Mouse (Mus musculus): ENCODE measurements around the gene Depdc7. TPM values are rescaled to one million over a fixed set of nuclear protein-coding genes. Genes with fewer than 3 reads are reported as not detected.

The Depdc7 gene
- total and polyA plus RNA-seq, 3 experiments, result 0.86 to 1.4 (median 0.89) TPM

DNA sequence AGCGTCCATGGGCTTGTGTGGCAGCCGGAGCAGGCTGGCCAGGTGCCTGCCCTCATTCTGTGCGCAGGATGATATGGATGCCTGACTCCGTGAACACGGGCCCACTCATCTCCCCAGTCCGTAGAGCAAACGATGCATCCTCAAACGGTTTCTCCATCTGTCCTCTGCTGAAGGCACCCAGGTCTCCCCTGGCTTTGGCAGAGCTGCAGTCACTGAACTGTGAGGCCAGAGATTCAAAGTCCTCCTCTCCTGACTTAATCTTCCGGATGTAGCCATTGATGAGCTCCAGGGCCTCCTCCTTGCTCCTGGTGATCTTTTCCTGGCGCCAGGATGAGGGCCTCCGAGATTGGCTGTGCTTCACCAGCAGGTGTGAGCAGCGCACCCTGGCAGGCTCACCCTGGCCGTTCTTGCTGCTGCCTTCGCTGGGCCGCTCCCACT, 28.4 kb downstream of the Depdc7 start:
- WGBS, result 50% methylated on average over 15 of the region's 15 CpGs
- Histone ChIP-seq H3K79me2 (replicated peaks; ENCODE audit: control insufficient read depth, insufficient read depth, low read length) (no peaks in the 10 kb centered on the region), H3K27me3 (ENCODE audit: control insufficient read depth, insufficient read depth, low read length) (no peaks in the 10 kb centered on the region), H3K4me3 (no peak overlapping the region), H3K36me3 (ENCODE audit: control insufficient read depth, insufficient read depth, low read length) (no peaks in the 10 kb centered on the region), H3K9ac (ENCODE audit: low read depth, low read length) (no peak overlapping the region), H3K4me1 (ENCODE audit: control insufficient read depth, insufficient read depth, low read length) (no peaks in the 10 kb centered on the region), H3K27ac (no peak overlapping the region)
- intact Hi-C loops (cut with DNase I), result no loop called here
- DNase-seq, result no peak
- TF ChIP-seq CTCF (IDR thresholded peaks at IDR 0.05), result no peak
- no peak for TF ChIP-seq POLR2A (IDR thresholded peaks at IDR 0.05; ENCODE audit: insufficient read depth, low read depth, low read length)
- no peak for TF ChIP-seq EP300 (IDR thresholded peaks at IDR 0.05; ENCODE audit: insufficient read depth, low read depth, low read length)

DNA sequence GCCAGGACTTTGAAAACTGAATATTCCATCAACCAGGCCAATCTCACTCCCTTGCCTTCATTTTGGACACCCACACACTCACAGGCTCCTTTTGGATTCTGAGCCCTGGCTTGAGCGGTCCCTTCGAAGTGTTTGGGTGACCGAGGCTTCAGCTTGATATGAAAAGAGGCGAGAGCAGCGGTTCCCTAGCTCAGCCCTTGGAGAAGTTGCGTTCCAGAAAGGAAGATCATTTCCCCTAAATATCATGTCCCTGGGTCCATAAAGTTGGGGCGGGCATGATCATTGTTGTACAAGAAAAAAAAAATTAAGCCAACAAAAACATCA, 30.2 kb downstream of the Depdc7 start:
- peak overlapping the region; percentile 69 for H3K27ac ChIP-seq

DNA sequence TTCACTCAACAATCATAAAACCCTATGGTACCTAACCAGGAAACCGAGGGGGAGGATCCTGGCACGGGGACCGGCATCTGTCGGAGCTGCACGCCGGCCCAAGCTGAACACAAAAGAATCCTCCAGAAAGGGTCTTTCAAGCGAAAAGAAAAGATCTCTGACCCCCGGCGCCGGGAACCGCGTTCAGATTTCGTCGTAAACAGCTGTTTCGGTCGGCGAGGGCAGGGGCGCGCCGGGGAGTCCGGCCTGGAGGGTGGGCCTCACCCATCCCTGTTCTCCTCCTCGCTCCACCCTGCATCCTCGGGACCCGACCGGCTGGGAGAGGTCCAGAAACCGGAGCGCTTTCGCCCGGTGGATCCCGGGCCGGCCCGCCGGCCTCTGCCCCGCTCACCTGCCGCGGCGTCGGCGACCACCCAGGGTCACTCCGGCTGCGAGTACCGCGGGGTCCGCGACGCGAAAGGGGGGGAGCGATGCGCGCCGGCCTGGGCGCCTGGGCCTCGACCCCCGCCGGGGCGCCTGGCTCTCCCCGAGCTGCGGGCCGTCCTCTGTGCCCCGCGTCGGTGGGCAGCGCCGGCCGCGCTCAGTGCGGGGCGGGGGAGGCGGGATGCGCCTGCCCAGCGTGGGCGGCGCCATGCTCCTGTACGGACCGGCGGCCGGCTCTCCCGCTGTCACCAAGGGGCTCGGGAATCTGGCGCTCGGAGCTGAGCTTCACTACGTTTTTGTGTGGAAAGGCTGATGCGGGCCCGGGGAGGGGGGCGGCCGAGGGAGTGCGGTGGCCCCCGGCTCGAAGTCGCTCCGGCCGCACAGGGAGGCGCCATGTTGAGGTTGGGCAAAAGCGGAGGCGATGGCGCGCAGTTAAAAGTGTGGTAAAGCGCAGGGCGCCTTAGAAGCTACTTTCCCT, 30.8 kb downstream of the Depdc7 start, which contains the start of gene Tcp11l1:
Gene Tcp11l1, minus strand, starts transcription at position 585 of the 901 bp plus-strand sequence.
- TF ChIP-seq CTCF (IDR thresholded peaks at IDR 0.05) (no peak), POLR2A (IDR thresholded peaks at IDR 0.05; ENCODE audit: insufficient read depth, low read depth, low read length) (no peak), EP300 (IDR thresholded peaks at IDR 0.05; ENCODE audit: insufficient read depth, low read depth, low read length) (no peak)
- peak; percentile 78 to 82 for DNase-seq
- WGBS, result under 1% methylated on average over 98 of the region's 99 CpGs
- peak within 1 kb of the TSS; percentile 69 for H3K27ac ChIP-seq
- intact Hi-C loops (cut with DNase I), result no loop called here
- H3K4me3 ChIP-seq, result peak within 1 kb of the TSS; percentile 79
- no peaks in the 10 kb centered on the region for H3K27me3 ChIP-seq (ENCODE audit: control insufficient read depth, insufficient read depth, low read length)
- no peaks in the 10 kb centered on the region for H3K79me2 ChIP-seq (replicated peaks; ENCODE audit: control insufficient read depth, insufficient read depth, low read length)
- H3K4me1 ChIP-seq (ENCODE audit: control insufficient read depth, insufficient read depth, low read length), result no peaks in the 10 kb centered on the region
- no peaks in the 10 kb centered on the region for H3K36me3 ChIP-seq (ENCODE audit: control insufficient read depth, insufficient read depth, low read length)
- H3K9ac ChIP-seq (ENCODE audit: low read depth, low read length), result peak within 1 kb of the TSS; percentile 93

More for the DNA sequence above, 30.2 kb downstream of the Depdc7 start:
- TF ChIP-seq CTCF (IDR thresholded peaks at IDR 0.05) (no peak), EP300 (IDR thresholded peaks at IDR 0.05; ENCODE audit: insufficient read depth, low read depth, low read length) (no peak), POLR2A (IDR thresholded peaks at IDR 0.05; ENCODE audit: insufficient read depth, low read depth, low read length) (no peak)
- peak overlapping the region; percentile 79 for H3K4me3 ChIP-seq
- peak overlapping the region; percentile 93 for H3K9ac ChIP-seq (ENCODE audit: low read depth, low read length)
- 3% methylated on average over 7 of the region's 7 CpGs for WGBS
- DNase-seq, result no peak
- H3K4me1 ChIP-seq (ENCODE audit: control insufficient read depth, insufficient read depth, low read length), result no peaks in the 10 kb centered on the region
- intact Hi-C loops (cut with DNase I), result no loop called here
- no peaks in the 10 kb centered on the region for H3K79me2 ChIP-seq (replicated peaks; ENCODE audit: control insufficient read depth, insufficient read depth, low read length)
- no peaks in the 10 kb centered on the region for H3K27me3 ChIP-seq (ENCODE audit: control insufficient read depth, insufficient read depth, low read length)
- no peaks in the 10 kb centered on the region for H3K36me3 ChIP-seq (ENCODE audit: control insufficient read depth, insufficient read depth, low read length)

DNA sequence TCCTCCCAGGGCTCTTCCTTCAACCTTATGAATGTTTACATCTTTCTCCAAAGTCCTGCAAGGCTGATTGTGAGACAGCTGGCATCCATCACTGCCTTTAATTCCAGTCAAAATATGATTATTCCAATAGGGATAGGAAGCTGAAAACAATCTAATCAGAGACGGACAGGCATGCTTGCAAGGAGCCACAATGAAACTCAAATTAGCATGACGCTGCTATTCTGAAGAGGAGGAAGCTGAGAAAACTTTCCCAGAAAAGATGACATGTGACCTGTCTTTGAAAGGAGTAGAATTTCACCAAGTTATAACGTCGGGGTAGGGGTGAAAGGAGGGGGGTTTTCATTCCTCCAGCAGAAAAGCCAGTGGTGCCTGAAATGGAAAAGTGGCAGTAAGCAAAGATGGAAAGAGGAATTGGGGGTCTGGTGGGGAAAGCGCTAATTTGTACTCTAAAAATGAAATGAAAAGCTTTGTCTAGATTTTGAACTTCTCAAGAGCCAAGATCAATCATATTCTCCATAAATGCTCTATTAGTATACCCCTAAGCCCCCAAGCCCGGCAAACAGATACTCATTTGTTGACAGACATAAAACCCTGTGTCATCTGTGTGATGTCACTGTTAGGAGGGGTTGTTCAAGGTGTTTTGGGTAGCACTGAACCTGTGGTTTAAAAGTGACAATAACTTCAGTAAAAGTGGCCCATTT, 31.9 kb downstream of the Depdc7 start:
- Histone ChIP-seq H3K36me3 (ENCODE audit: control insufficient read depth, insufficient read depth, low read length) (no peaks in the 10 kb centered on the region), H3K27me3 (ENCODE audit: control insufficient read depth, insufficient read depth, low read length) (no peaks in the 10 kb centered on the region), H3K27ac (no peak overlapping the region), H3K4me3 (peak overlapping the region; percentile 79; the same call in 1 of the 2 replicates), H3K9ac (ENCODE audit: low read depth, low read length) (no peak overlapping the region), H3K79me2 (replicated peaks; ENCODE audit: control insufficient read depth, insufficient read depth, low read length) (no peaks in the 10 kb centered on the region), H3K4me1 (ENCODE audit: control insufficient read depth, insufficient read depth, low read length) (no peaks in the 10 kb centered on the region)
- TF ChIP-seq POLR2A (IDR thresholded peaks at IDR 0.05; ENCODE audit: insufficient read depth, low read depth, low read length), result no peak
- no peak for TF ChIP-seq EP300 (IDR thresholded peaks at IDR 0.05; ENCODE audit: insufficient read depth, low read depth, low read length)
- TF ChIP-seq CTCF (IDR thresholded peaks at IDR 0.05), result no peak
- 40% methylated on average over 6 of the region's 6 CpGs for WGBS
- intact Hi-C loops (cut with DNase I), result no loop called here
- no peak for DNase-seq

DNA sequence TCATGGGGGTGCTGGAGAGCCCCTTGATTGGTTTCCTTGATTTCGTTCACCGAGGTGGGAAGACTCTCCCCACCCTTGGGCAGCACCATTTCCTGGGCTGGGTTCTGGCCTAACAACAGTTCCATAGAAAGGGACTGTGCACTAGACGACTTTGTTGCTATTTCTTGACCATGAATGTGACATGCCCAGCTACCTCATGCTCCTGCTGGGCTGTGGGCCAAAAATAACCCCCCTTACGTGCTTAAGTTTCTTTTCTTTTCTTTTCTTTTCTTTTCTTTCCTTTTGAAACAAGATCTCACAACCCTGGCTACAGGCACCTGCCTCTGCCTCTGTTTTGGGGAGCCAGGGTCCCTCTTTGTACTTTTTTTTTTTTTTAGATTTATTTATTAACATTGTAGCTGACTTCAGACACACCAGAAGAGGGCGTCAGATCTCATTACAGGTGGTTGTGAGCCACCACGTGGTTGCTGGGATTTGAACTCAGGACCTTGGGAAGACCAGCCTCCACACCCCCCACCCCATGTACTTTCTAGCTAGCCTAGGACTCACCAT, 32.8 kb downstream of the Depdc7 start:
- H3K4me3 ChIP-seq, result no peak overlapping the region
- TF ChIP-seq CTCF (IDR thresholded peaks at IDR 0.05) (no peak), EP300 (IDR thresholded peaks at IDR 0.05; ENCODE audit: insufficient read depth, low read depth, low read length) (no peak), POLR2A (IDR thresholded peaks at IDR 0.05; ENCODE audit: insufficient read depth, low read depth, low read length) (no peak)
- 46% methylated on average over 6 of the region's 6 CpGs for WGBS
- intact Hi-C loops (cut with DNase I), result no loop called here
- H3K27me3 ChIP-seq (ENCODE audit: control insufficient read depth, insufficient read depth, low read length), result no peaks in the 10 kb centered on the region
- no peak overlapping the region for H3K9ac ChIP-seq (ENCODE audit: low read depth, low read length)
- H3K36me3 ChIP-seq (ENCODE audit: control insufficient read depth, insufficient read depth, low read length), result no peaks in the 10 kb centered on the region
- H3K79me2 ChIP-seq (replicated peaks; ENCODE audit: control insufficient read depth, insufficient read depth, low read length), result no peaks in the 10 kb centered on the region
- H3K4me1 ChIP-seq (ENCODE audit: control insufficient read depth, insufficient read depth, low read length), result no peaks in the 10 kb centered on the region
- no peak overlapping the region for H3K27ac ChIP-seq
- no peak for DNase-seq

Data from heart, adult 2 months (tissue).